Mouse (Mus musculus) hindlimb bud, embryonic 11.5 days (tissue): ENCODE results near the gene Eif3l.
"Not testable (repeated sequence)": the region's sequence is repeated elsewhere in the genome, so short reads cannot be mapped to it uniquely, and the experiment has no call there.

ENCODE experiments used
- DNase-seq: peaks from one replicate; pipeline ENCODE4 v3.0.0-alpha.2; 2012; ENCODE audit warnings: low read depth, low spot score; ENCODE audit errors: extremely low spot score

The Eif3l gene

GRCm38 (mm10) chr15:79074913-79075532 is at the start of gene Eif3l:
Gene Eif3l (plus strand): TSS chr15:79075179.
- peak; percentile 72 for DNase-seq

GRCm38 (mm10) chr15:79025687-79026308 is 49.2 kb upstream of the Eif3l start:
- DNase-seq = no peak

- DNase-seq = no peak
Measured at GRCm38 (mm10) chr15:79026511-79027290, 48.3 kb upstream of the Eif3l start.

GRCm38 (mm10) chr15:79027291-79028205 is 47.4 kb upstream of the Eif3l start:
- no peak for DNase-seq

GRCm38 (mm10) chr15:79028237-79028738 is 46.7 kb upstream of the Eif3l start, which contains the start of gene H1f0:
Gene H1f0 (plus strand): TSS chr15:79028450.
- no peak for DNase-seq

- DNase-seq = no peak
Measured at GRCm38 (mm10) chr15:79028823-79029484, 46.0 kb upstream of the Eif3l start.

GRCm38 (mm10) chr15:79029519-79030241 is 45.3 kb upstream of the Eif3l start:
- DNase-seq = no peak

- peak; percentile 77 for DNase-seq
Measured at GRCm38 (mm10) chr15:79030551-79031435, 44.2 kb upstream of the Eif3l start.

- DNase-seq = not testable (repeated sequence)
Measured at GRCm38 (mm10) chr15:79031908-79032307, 43.1 kb upstream of the Eif3l start.

- DNase-seq = no peak
Measured at GRCm38 (mm10) chr15:79037913-79038328, 37.1 kb upstream of the Eif3l start.

GRCm38 (mm10) chr15:79038331-79038730 is 36.6 kb upstream of the Eif3l start:
- no peak for DNase-seq

- no peak for DNase-seq
Measured at GRCm38 (mm10) chr15:79038853-79039252, 36.1 kb upstream of the Eif3l start.

GRCm38 (mm10) chr15:79040501-79041416 is 34.2 kb upstream of the Eif3l start:
- no peak for DNase-seq

GRCm38 (mm10) chr15:79041585-79041984 is 33.4 kb upstream of the Eif3l start, which contains the start of gene Galr3:
Gene Galr3 (plus strand): TSS chr15:79041885.
- no peak for DNase-seq

GRCm38 (mm10) chr15:79042721-79043491 is 32.1 kb upstream of the Eif3l start:
- no peak for DNase-seq

GRCm38 (mm10) chr15:79044837-79045236 is 30.1 kb upstream of the Eif3l start:
- no peak for DNase-seq

- no peak for DNase-seq
Measured at GRCm38 (mm10) chr15:79048186-79048585, 26.8 kb upstream of the Eif3l start.
